Mouse (Mus musculus) C2C12 (cell line): ENCODE measurements at regions not wholly inside any gene's neighbourhood (a gene's known extent, or its start where the extent isn't known, plus 50 kb on each side); places are given as distances from the start of the nearest gene placed in this dataset.

ENCODE experiments used
- CTCF ChIP-seq: IDR thresholded peaks from one replicate; pipeline ENCODE4 v1.5.1; 2011; ENCODE audit not compliant: control insufficient read depth, insufficient read depth, insufficient read length
- MAX ChIP-seq: IDR thresholded peaks from one replicate; pipeline ENCODE4 v1.6.1; 2011; ENCODE audit warnings: mild to moderate bottlenecking, control low read depth
- MYOG ChIP-seq: IDR thresholded peaks from one replicate; pipeline ENCODE4 v1.6.1; 2011; ENCODE audit not compliant: control insufficient read depth, insufficient read length; ENCODE audit errors: extremely low read depth
- USF1 ChIP-seq: IDR thresholded peaks from one replicate; pipeline ENCODE4 v1.6.1; 2011; ENCODE audit warnings: low read depth, mild to moderate bottlenecking, control low read depth, moderate library complexity

GRCm38 (mm10) chr19:15146325-15146724, 548.5 kb upstream of the Tle4 start:
- TF ChIP-seq MAX (no peak), CTCF (no peak), MYOG (no peak), USF1 (no peak)
